Mouse (Mus musculus): ENCODE results near the gene Cage1. TPM values are rescaled to one million over a fixed set of nuclear protein-coding genes. Genes with fewer than 3 reads are reported as not detected.
A peak's percentile ranks its signal among the peaks of the same experiment; 100 is the strongest.

The Cage1 gene
- polyA plus RNA-seq (2014; fragmentation: Nextera tagmentation; extraction: Ambion mirVana) = 0.94 and 1.2 TPM in 2 replicates

GRCm38 (mm10) chr13:38037044-38037687, at the start of gene Cage1:
TSS of gene Cage1 (minus strand) at chr13:38037069.
- Histone ChIP-seq H3K27ac (ENCODE audit: low read depth, low read length) (peak within 1 kb of the TSS; percentile 74), H3K9me3 (replicated peaks; ENCODE audit: control insufficient read depth, low read length) (no peaks in the 10 kb centered on the region), H3K4me2 (peak within 1 kb of the TSS; percentile 64), H3K9ac (ENCODE audit: low read depth, low read length) (peak within 1 kb of the TSS; percentile 84), H3K36me3 (ENCODE audit: control insufficient read depth, insufficient read depth, low read length) (0 out of 2 replicates have a peak, but pooled peaks cover 6% of the 10 kb centered on the region), H3K4me3 (ENCODE audit: low read depth, low read length) (peak within 1 kb of the TSS; percentile 84), H3K4me1 (ENCODE audit: control insufficient read depth, insufficient read depth, low read length) (peaks cover 8% of the 10 kb centered on the region; the same call in 1 of the 2 replicates), H3K27me3 (ENCODE audit: control insufficient read depth, insufficient read depth, low read length) (no peaks in the 10 kb centered on the region)
- ATAC-seq (replicated peaks; ENCODE audit: insufficient number of reproducible peaks, low FRiP score, low TSS enrichment) = peak; percentile 84
- WGBS (ENCODE audit: insufficient replicate concordance) = 1% methylated on average over 47 of the region's 47 CpGs

DNA sequence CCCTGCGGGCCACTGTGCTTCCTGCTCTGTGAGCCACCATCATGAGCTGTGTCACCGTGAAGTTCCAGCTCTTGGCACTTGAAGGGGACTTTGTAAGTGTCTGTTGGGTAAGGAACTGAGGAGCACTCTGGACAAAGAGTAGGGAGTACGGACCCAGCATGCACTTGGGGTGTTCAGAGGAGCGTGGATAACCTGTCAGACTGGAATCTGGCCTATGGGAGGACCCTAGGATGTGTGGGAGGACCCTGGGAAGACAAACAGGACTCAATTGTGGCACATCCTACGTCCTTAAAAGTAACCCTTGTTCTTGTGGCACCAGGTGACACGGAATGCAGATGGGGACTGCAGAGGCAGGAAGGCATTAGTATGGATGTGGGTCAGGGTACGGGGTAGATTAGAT, 44.3 kb upstream of the Cage1 start:
- no peak for ATAC-seq (replicated peaks; ENCODE audit: insufficient number of reproducible peaks, low FRiP score, low TSS enrichment)

DNA sequence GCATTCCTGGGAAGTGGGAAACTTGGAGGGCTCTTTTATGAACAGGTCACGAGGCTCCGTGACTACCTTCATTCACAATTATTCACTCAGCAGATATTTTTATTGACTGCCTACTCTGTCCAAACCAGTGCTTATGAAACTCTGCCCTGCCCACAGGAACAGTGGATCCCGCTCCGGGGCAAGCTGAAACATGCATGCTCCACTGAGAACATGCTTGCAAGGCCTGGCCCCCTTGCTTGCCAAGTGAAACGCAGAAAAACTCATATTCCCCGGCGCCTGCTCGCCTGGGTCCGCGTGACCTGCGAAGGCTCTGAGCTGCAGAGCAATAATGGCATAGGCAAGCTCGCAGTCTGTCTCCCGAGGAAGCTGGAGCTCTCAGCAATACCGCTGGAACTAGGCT, 43.9 kb upstream of the Cage1 start:
- no peak overlapping the region for H3K27ac ChIP-seq (ENCODE audit: low read depth, low read length)
- WGBS (ENCODE audit: insufficient replicate concordance) = 80% methylated on average over 14 of the region's 14 CpGs
- no peaks in the 10 kb centered on the region for H3K27me3 ChIP-seq (ENCODE audit: control insufficient read depth, insufficient read depth, low read length)
- peaks cover 16% of the 10 kb centered on the region for H3K4me1 ChIP-seq (ENCODE audit: control insufficient read depth, insufficient read depth, low read length)
- H3K4me2 ChIP-seq = no peak overlapping the region
- H3K9ac ChIP-seq (ENCODE audit: low read depth, low read length) = no peak overlapping the region
- no peak overlapping the region for H3K4me3 ChIP-seq (ENCODE audit: low read depth, low read length)
- H3K36me3 ChIP-seq (ENCODE audit: control insufficient read depth, insufficient read depth, low read length) = no peaks in the 10 kb centered on the region
- H3K9me3 ChIP-seq (replicated peaks; ENCODE audit: control insufficient read depth, low read length) = no peaks in the 10 kb centered on the region
- ATAC-seq (replicated peaks; ENCODE audit: insufficient number of reproducible peaks, low FRiP score, low TSS enrichment) = no peak

More for the DNA sequence above, 44.3 kb upstream of the Cage1 start:
- Histone ChIP-seq H3K27me3 (ENCODE audit: control insufficient read depth, insufficient read depth, low read length) (no peaks in the 10 kb centered on the region), H3K4me1 (ENCODE audit: control insufficient read depth, insufficient read depth, low read length) (peaks cover 16% of the 10 kb centered on the region), H3K36me3 (ENCODE audit: control insufficient read depth, insufficient read depth, low read length) (no peaks in the 10 kb centered on the region), H3K4me3 (ENCODE audit: low read depth, low read length) (no peak overlapping the region), H3K27ac (ENCODE audit: low read depth, low read length) (no peak overlapping the region), H3K4me2 (no peak overlapping the region), H3K9ac (ENCODE audit: low read depth, low read length) (no peak overlapping the region), H3K9me3 (replicated peaks; ENCODE audit: control insufficient read depth, low read length) (no peaks in the 10 kb centered on the region)
- 59% methylated on average over 7 of the region's 7 CpGs for WGBS (ENCODE audit: insufficient replicate concordance)

- Histone ChIP-seq H3K36me3 (ENCODE audit: control insufficient read depth, insufficient read depth, low read length) (no peaks in the 10 kb centered on the region), H3K27ac (ENCODE audit: low read depth, low read length) (no peak overlapping the region), H3K9ac (ENCODE audit: low read depth, low read length) (no peak overlapping the region), H3K4me2 (no peak overlapping the region), H3K4me3 (ENCODE audit: low read depth, low read length) (no peak overlapping the region), H3K4me1 (ENCODE audit: control insufficient read depth, insufficient read depth, low read length) (peaks cover 16% of the 10 kb centered on the region), H3K9me3 (replicated peaks; ENCODE audit: control insufficient read depth, low read length) (no peaks in the 10 kb centered on the region), H3K27me3 (ENCODE audit: control insufficient read depth, insufficient read depth, low read length) (no peaks in the 10 kb centered on the region)
- 41% methylated on average over 9 of the region's 9 CpGs for WGBS (ENCODE audit: insufficient replicate concordance)
- no peak for ATAC-seq (replicated peaks; ENCODE audit: insufficient number of reproducible peaks, low FRiP score, low TSS enrichment)
Observed at GRCm38 (mm10) chr13:38080014-38080413, 43.1 kb upstream of the Cage1 start.

- Histone ChIP-seq H3K27ac (ENCODE audit: low read depth, low read length) (no peak overlapping the region), H3K4me3 (ENCODE audit: low read depth, low read length) (no peak overlapping the region), H3K9ac (ENCODE audit: low read depth, low read length) (no peak overlapping the region), H3K4me2 (no peak overlapping the region), H3K4me1 (ENCODE audit: control insufficient read depth, insufficient read depth, low read length) (peaks cover 20% of the 10 kb centered on the region), H3K27me3 (ENCODE audit: control insufficient read depth, insufficient read depth, low read length) (no peaks in the 10 kb centered on the region), H3K9me3 (replicated peaks; ENCODE audit: control insufficient read depth, low read length) (no peaks in the 10 kb centered on the region), H3K36me3 (ENCODE audit: control insufficient read depth, insufficient read depth, low read length) (no peaks in the 10 kb centered on the region)
- WGBS (ENCODE audit: insufficient replicate concordance) = 82% methylated on average over 5 of the region's 5 CpGs
- no peak for ATAC-seq (replicated peaks; ENCODE audit: insufficient number of reproducible peaks, low FRiP score, low TSS enrichment)
Observed at GRCm38 (mm10) chr13:38079366-38079765, 42.5 kb upstream of the Cage1 start.

DNA sequence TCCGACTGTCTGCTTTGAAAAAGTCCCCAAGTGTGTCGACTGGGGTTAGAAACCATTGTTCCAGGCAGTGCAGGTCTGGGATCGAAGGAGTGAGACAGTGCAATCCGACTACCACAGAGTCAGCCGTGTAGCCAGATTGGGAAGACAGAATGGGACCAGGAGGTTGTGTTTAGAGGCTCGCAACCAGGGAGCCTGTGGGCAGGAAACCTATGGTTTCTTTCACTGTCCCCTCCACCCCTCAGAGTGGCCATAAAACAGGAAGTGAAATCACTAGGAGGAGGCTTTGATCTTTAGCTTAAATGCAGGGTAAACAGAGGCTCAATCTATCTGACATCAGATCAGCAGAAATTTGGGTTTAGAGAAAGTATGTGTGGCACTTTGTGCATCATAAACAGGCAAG, 42.0 kb upstream of the Cage1 start:
- ATAC-seq (replicated peaks; ENCODE audit: insufficient number of reproducible peaks, low FRiP score, low TSS enrichment) = no peak
- 54% methylated on average over 6 of the region's 6 CpGs for WGBS (ENCODE audit: insufficient replicate concordance)
- Histone ChIP-seq H3K9ac (ENCODE audit: low read depth, low read length) (no peak overlapping the region), H3K4me2 (no peak overlapping the region), H3K4me1 (ENCODE audit: control insufficient read depth, insufficient read depth, low read length) (peaks cover 26% of the 10 kb centered on the region), H3K27me3 (ENCODE audit: control insufficient read depth, insufficient read depth, low read length) (no peaks in the 10 kb centered on the region), H3K9me3 (replicated peaks; ENCODE audit: control insufficient read depth, low read length) (no peaks in the 10 kb centered on the region), H3K36me3 (ENCODE audit: control insufficient read depth, insufficient read depth, low read length) (no peaks in the 10 kb centered on the region), H3K4me3 (ENCODE audit: low read depth, low read length) (no peak overlapping the region), H3K27ac (ENCODE audit: low read depth, low read length) (no peak overlapping the region)

GRCm38 (mm10) chr13:38077113-38077512, 40.2 kb upstream of the Cage1 start:
- H3K27ac ChIP-seq (ENCODE audit: low read depth, low read length) = no peak overlapping the region
- H3K4me1 ChIP-seq (ENCODE audit: control insufficient read depth, insufficient read depth, low read length) = peaks cover 17% of the 10 kb centered on the region
- no peak for ATAC-seq (replicated peaks; ENCODE audit: insufficient number of reproducible peaks, low FRiP score, low TSS enrichment)
- no peak overlapping the region for H3K9ac ChIP-seq (ENCODE audit: low read depth, low read length)
- H3K4me2 ChIP-seq = no peak overlapping the region
- no peaks in the 10 kb centered on the region for H3K27me3 ChIP-seq (ENCODE audit: control insufficient read depth, insufficient read depth, low read length)
- H3K9me3 ChIP-seq (replicated peaks; ENCODE audit: control insufficient read depth, low read length) = no peaks in the 10 kb centered on the region
- H3K36me3 ChIP-seq (ENCODE audit: control insufficient read depth, insufficient read depth, low read length) = no peaks in the 10 kb centered on the region
- 22% methylated on average over 11 of the region's 11 CpGs for WGBS (ENCODE audit: insufficient replicate concordance)
- H3K4me3 ChIP-seq (ENCODE audit: low read depth, low read length) = no peak overlapping the region

- WGBS (ENCODE audit: insufficient replicate concordance) = 16% methylated on average over 5 of the region's 5 CpGs
- Histone ChIP-seq H3K27ac (ENCODE audit: low read depth, low read length) (peak overlapping the region; percentile 72), H3K4me2 (peak overlapping the region; percentile 22; the same call in 1 of the 2 replicates), H3K4me1 (ENCODE audit: control insufficient read depth, insufficient read depth, low read length) (peaks cover 17% of the 10 kb centered on the region), H3K4me3 (ENCODE audit: low read depth, low read length) (no peak overlapping the region), H3K36me3 (ENCODE audit: control insufficient read depth, insufficient read depth, low read length) (no peaks in the 10 kb centered on the region), H3K9me3 (replicated peaks; ENCODE audit: control insufficient read depth, low read length) (no peaks in the 10 kb centered on the region), H3K27me3 (ENCODE audit: control insufficient read depth, insufficient read depth, low read length) (no peaks in the 10 kb centered on the region), H3K9ac (ENCODE audit: low read depth, low read length) (peak overlapping the region; percentile 43; the same call in 1 of the 2 replicates)
- ATAC-seq (replicated peaks; ENCODE audit: insufficient number of reproducible peaks, low FRiP score, low TSS enrichment) = peak; percentile 50
Observed at GRCm38 (mm10) chr13:38074404-38074803, 37.5 kb upstream of the Cage1 start.

Data from heart, embryonic 11.5 days (tissue).